Mouse (Mus musculus): ENCODE data around the gene Msx3.

- no peak for TF ChIP-seq TAL1 (IDR thresholded peaks at IDR 0.05; ENCODE audit: low read length)
- no peak for TF ChIP-seq GATA1 (IDR thresholded peaks at IDR 0.05; ENCODE audit: low read length)
Observed at GRCm38 (mm10) chr7:140090601-140091000, 41.7 kb upstream of the Msx3 start.

All from erythroblast, embryonic 14.5 days (primary cell).